Mouse (Mus musculus) myocyte (in vitro differentiated cells): ENCODE data around the gene 3100002H09Rik.

Experiments
- E2F4 ChIP-seq: IDR thresholded peaks from one replicate; pipeline ENCODE4 v1.6.1; 2011; ENCODE audit warnings: mild to moderate bottlenecking, control low read depth, moderate library complexity; ENCODE audit not compliant: insufficient read depth
- MYOD1 ChIP-seq, 3 experiments: IDR thresholded peaks; one replicate each; pipeline ENCODE4 v1.6.1; 2011; ENCODE audit warnings: control low read depth in 2 of 3, low read depth in 2 of 3, mild to moderate bottlenecking in 2 of 3, moderate library complexity in 1 of 3; ENCODE audit not compliant: insufficient read length in 2 of 3, control insufficient read depth in 1 of 3
- POLR2A ChIP-seq: IDR thresholded peaks from one replicate; pipeline ENCODE4 v1.6.1; 2011; ENCODE audit warnings: low read depth, mild to moderate bottlenecking, control low read depth, moderate library complexity; ENCODE audit not compliant: insufficient read length
- POLR2AphosphoS2 ChIP-seq: IDR thresholded peaks from one replicate; pipeline ENCODE4 v1.6.1; 2011; ENCODE audit warnings: low read depth, control low read depth; ENCODE audit not compliant: insufficient read length
- REST ChIP-seq: IDR thresholded peaks from one replicate; pipeline ENCODE4 v1.6.1; 2011; ENCODE audit warnings: mild to moderate bottlenecking, control low read depth, moderate library complexity; ENCODE audit not compliant: insufficient read depth, insufficient read length
- SRF ChIP-seq: IDR thresholded peaks from one replicate; pipeline ENCODE4 v1.6.1; 2011; ENCODE audit warnings: low read depth; ENCODE audit not compliant: control insufficient read depth, insufficient read length
- TCF12 ChIP-seq: IDR thresholded peaks from one replicate; pipeline ENCODE4 v1.6.1; 2011; ENCODE audit warnings: mild to moderate bottlenecking, control low read depth; ENCODE audit not compliant: poor library complexity, insufficient read depth, severe bottlenecking
- TCF3 ChIP-seq: IDR thresholded peaks from one replicate; pipeline ENCODE4 v1.6.1; 2011; ENCODE audit warnings: low read depth, control low read depth; ENCODE audit not compliant: insufficient read length
- USF1 ChIP-seq: IDR thresholded peaks from one replicate; pipeline ENCODE4 v1.6.1; 2011; ENCODE audit warnings: low read depth, mild to moderate bottlenecking, control low read depth, moderate library complexity

DNA sequence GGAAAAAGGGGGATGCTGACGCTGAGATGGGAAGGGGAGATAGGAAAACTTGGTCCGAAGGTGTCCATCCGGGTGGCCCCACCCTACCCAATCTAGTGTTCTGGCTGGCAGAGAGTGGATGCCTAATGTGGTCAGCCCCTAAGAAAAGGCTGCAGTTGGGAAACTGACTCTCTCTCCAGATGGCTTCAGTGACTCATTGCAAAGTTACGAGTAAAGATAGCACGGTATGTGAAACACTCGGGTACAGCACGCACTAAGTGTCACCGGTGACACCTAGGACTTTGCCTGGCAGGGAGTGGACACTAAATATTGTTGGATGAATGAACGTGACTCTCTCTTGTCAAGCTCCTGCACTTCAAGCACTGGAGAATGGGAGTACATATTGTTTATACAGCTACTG lies 33.3 kb upstream of the 3100002H09Rik start:
- TF ChIP-seq REST: no peak
- TF ChIP-seq POLR2A: no peak
- TF ChIP-seq POLR2AphosphoS2: no peak
- TF ChIP-seq MYOD1 (IDR thresholded peaks at IDR 0.05; ENCODE audit: control insufficient read depth in 1 of 3, insufficient read length in 2 of 3, low read depth in 2 of 3): no peak
- no peak for TF ChIP-seq TCF12
- TF ChIP-seq USF1: no peak
- TF ChIP-seq E2F4: no peak
- no peak for TF ChIP-seq SRF
- TF ChIP-seq TCF3: no peak
